Mouse (Mus musculus) stomach, postnatal 0 days (tissue): ENCODE results near the gene Hyal1. TPM values are rescaled to one million over a fixed set of nuclear protein-coding genes. Genes with fewer than 3 reads are reported as not detected.

ENCODE experiments used
- ATAC-seq: fragments of 200-750 bp; cut with Nextera tagmentation; 2 replicates; pipeline ENCODE4 v1.8.0; 2017; ENCODE audit not compliant: low FRiP score, low TSS enrichment
- DNase-seq: peaks from one replicate; pipeline ENCODE4 v3.0.0-alpha.2; 2016; ENCODE audit warnings: low spot score
- H3K27ac ChIP-seq: fragments of 300-500 bp; sonication (generic); replicated peaks from 2 replicates; pipeline ENCODE4 v1.5.1; 2014; ENCODE audit warnings: mild to moderate bottlenecking, control low read depth
- H3K27me3 ChIP-seq: fragments of 300-500 bp; sonication (generic); 2 replicates; pipeline ENCODE4 v1.6.1; 2014; ENCODE audit warnings: low read length; ENCODE audit not compliant: control insufficient read depth, insufficient read depth
- H3K36me3 ChIP-seq: fragments of 300-500 bp; sonication (generic); 2 replicates; pipeline ENCODE4 v1.6.1; 2014; ENCODE audit warnings: low read length, mixed read lengths; ENCODE audit not compliant: control insufficient read depth, insufficient read depth
- H3K4me1 ChIP-seq: fragments of 300-500 bp; sonication (generic); replicated peaks from 2 replicates; pipeline ENCODE4 v1.6.1; 2014; ENCODE audit warnings: antibody characterized with exemption; ENCODE audit not compliant: control insufficient read depth, insufficient read depth
- H3K4me2 ChIP-seq: fragments of 300-500 bp; sonication (generic); replicated peaks from 2 replicates; pipeline ENCODE4 v1.6.1; 2014; ENCODE audit warnings: low read depth, mild to moderate bottlenecking, control low read depth, moderate library complexity
- H3K4me3 ChIP-seq: fragments of 300-500 bp; sonication (generic); 2 replicates; pipeline ENCODE4 v1.5.1; 2014; ENCODE audit warnings: low read depth, low read length, control low read depth
- H3K9ac ChIP-seq: fragments of 300-500 bp; sonication (generic); 2 replicates; pipeline ENCODE4 v1.6.1; 2014; ENCODE audit warnings: mild to moderate bottlenecking, low read length, control low read depth, mixed read lengths
- H3K9me3 ChIP-seq: fragments of 300-500 bp; sonication (generic); 2 replicates; pipeline ENCODE4 v1.6.1; 2016; ENCODE audit warnings: low read length; ENCODE audit not compliant: control insufficient read depth
- CTCF ChIP-seq: IDR thresholded peaks from 2 replicates; pipeline ENCODE4 v1.5.1; 2016; ENCODE audit warnings: antibody characterized with exemption, low read depth, mild to moderate bottlenecking, moderate library complexity
- EP300 ChIP-seq: optimal IDR thresholded peaks from 2 replicates; pipeline ENCODE3; 2016; ENCODE audit warnings: antibody characterized with exemption
- WGBS: fragments of 180-500 bp; shearing (Covaris S2); extraction: QIAGEN DNeasy Blood & Tissue Kit; methylation state at CpG from one replicate; pipeline ENCODE4 v1.1.7; 2014; 5-methylcytosine and 5-hydroxymethylcytosine counted together
- polyA plus RNA-seq: library from polyadenylated mRNA; unstranded; fragments of >200 nt; fragmentation: Nextera tagmentation; extraction: Ambion mirVana; gene quantifications from 2 replicates; pipeline ENCODE4 v1.2.1, GENCODE M21; 2015

The Hyal1 gene
- polyA plus RNA-seq, 1 experiment from 2014 or later = 7.2 TPM

- no peak for DNase-seq
- peak overlapping the region; percentile 46 for H3K4me3 ChIP-seq
- 11% methylated on average over 8 of the region's 8 CpGs for WGBS
These were observed 24.8 kb upstream of the Hyal1 start for GRCm38 (mm10) chr9:107551890-107552355.

GRCm38 (mm10) chr9:107552690-107553393, 23.9 kb upstream of the Hyal1 start:
- H3K36me3 ChIP-seq = peaks cover 7% of the 10 kb centered on the region
- no peak overlapping the region for H3K4me3 ChIP-seq
- H3K4me1 ChIP-seq = peaks cover 22% of the 10 kb centered on the region
- no peak for TF ChIP-seq EP300
- no peak for TF ChIP-seq CTCF
- H3K27me3 ChIP-seq = no peaks in the 10 kb centered on the region
- H3K9me3 ChIP-seq = no peaks in the 10 kb centered on the region
- DNase-seq = no peak
- peak overlapping the region; percentile 69; the same call in 1 of the 2 replicates for H3K27ac ChIP-seq
- 73% methylated on average over 5 of the region's 5 CpGs for WGBS
- peak overlapping the region; percentile 78; the same call in 1 of the 2 replicates for H3K4me2 ChIP-seq
- H3K9ac ChIP-seq = no peak overlapping the region
- no peak for ATAC-seq

More at GRCm38 (mm10) chr9:107551890-107552355, 24.8 kb upstream of the Hyal1 start:
- ATAC-seq = no peak
- peaks cover 24% of the 10 kb centered on the region for H3K4me1 ChIP-seq
- no peaks in the 10 kb centered on the region for H3K27me3 ChIP-seq
- H3K9me3 ChIP-seq = no peaks in the 10 kb centered on the region
- peak overlapping the region; percentile 69 for H3K27ac ChIP-seq
- peak overlapping the region; percentile 78 for H3K4me2 ChIP-seq
- no peak for TF ChIP-seq CTCF
- TF ChIP-seq EP300 = no peak
- H3K9ac ChIP-seq = peak overlapping the region; percentile 59
- no peaks in the 10 kb centered on the region for H3K36me3 ChIP-seq

- peaks cover 22% of the 10 kb centered on the region for H3K4me1 ChIP-seq
- 7% methylated on average over 37 of the region's 37 CpGs for WGBS
These were observed 23.0 kb upstream of the Hyal1 start for GRCm38 (mm10) chr9:107553541-107554318.

GRCm38 (mm10) chr9:107554319-107554825, 22.4 kb upstream of the Hyal1 start:
- peak overlapping the region; percentile 97 for H3K27ac ChIP-seq
- peak overlapping the region; percentile 83 for H3K4me2 ChIP-seq
- ATAC-seq (peak; percentile 91), DNase-seq (peak; percentile 98)
- TF ChIP-seq EP300 (no peak), CTCF (no peak; the same call in 1 of the 2 replicates)
- H3K4me3 ChIP-seq = peak overlapping the region; percentile 69
- peaks cover 22% of the 10 kb centered on the region for H3K4me1 ChIP-seq
- H3K9ac ChIP-seq = peak overlapping the region; percentile 85
- no peaks in the 10 kb centered on the region for H3K27me3 ChIP-seq
- no peaks in the 10 kb centered on the region for H3K9me3 ChIP-seq
- peaks cover 22% of the 10 kb centered on the region for H3K36me3 ChIP-seq
- under 1% methylated on average over 45 of the region's 53 CpGs for whole genome bisulfite sequencing

More at GRCm38 (mm10) chr9:107553541-107554318, 23.0 kb upstream of the Hyal1 start:
- DNase-seq (no peak), ATAC-seq (peak; percentile 33; the same call in 1 of the 2 replicates)
- no peak for TF ChIP-seq CTCF
- no peak for TF ChIP-seq EP300
- Histone ChIP-seq H3K4me3 (peak overlapping the region; percentile 69), H3K4me2 (peak overlapping the region; percentile 83), H3K27me3 (no peaks in the 10 kb centered on the region), H3K27ac (peak overlapping the region; percentile 78), H3K36me3 (peaks cover 16% of the 10 kb centered on the region), H3K9me3 (no peaks in the 10 kb centered on the region), H3K9ac (peak overlapping the region; percentile 58)

GRCm38 (mm10) chr9:107555031-107555457, 21.7 kb upstream of the Hyal1 start:
- ATAC-seq = peak; percentile 9
- peaks cover 22% of the 10 kb centered on the region for H3K4me1 ChIP-seq
- peak overlapping the region; percentile 69 for H3K4me3 ChIP-seq
- H3K27ac ChIP-seq = peak overlapping the region; percentile 97
- H3K9me3 ChIP-seq = no peaks in the 10 kb centered on the region
- peaks cover 25% of the 10 kb centered on the region for H3K36me3 ChIP-seq
- peak overlapping the region; percentile 83 for H3K4me2 ChIP-seq
- peak; percentile 72 for DNase-seq
- no peaks in the 10 kb centered on the region for H3K27me3 ChIP-seq
- under 1% methylated on average over 23 of the region's 23 CpGs for WGBS
- TF ChIP-seq CTCF (no peak; the same call in 1 of the 2 replicates), EP300 (no peak)
- peak overlapping the region; percentile 85 for H3K9ac ChIP-seq
